Mouse (Mus musculus) embryo, embryonic 11 days (tissue): ENCODE measurements around the gene Dusp5.
"Not testable (repeated sequence)": the region's sequence is repeated elsewhere in the genome, so short reads cannot be mapped to it uniquely, and the experiment has no call there.

Experiments
- DNase-seq: peaks from one replicate; pipeline ENCODE4 v3.0.0-alpha.2; 2015

Gene Dusp5

DNA sequence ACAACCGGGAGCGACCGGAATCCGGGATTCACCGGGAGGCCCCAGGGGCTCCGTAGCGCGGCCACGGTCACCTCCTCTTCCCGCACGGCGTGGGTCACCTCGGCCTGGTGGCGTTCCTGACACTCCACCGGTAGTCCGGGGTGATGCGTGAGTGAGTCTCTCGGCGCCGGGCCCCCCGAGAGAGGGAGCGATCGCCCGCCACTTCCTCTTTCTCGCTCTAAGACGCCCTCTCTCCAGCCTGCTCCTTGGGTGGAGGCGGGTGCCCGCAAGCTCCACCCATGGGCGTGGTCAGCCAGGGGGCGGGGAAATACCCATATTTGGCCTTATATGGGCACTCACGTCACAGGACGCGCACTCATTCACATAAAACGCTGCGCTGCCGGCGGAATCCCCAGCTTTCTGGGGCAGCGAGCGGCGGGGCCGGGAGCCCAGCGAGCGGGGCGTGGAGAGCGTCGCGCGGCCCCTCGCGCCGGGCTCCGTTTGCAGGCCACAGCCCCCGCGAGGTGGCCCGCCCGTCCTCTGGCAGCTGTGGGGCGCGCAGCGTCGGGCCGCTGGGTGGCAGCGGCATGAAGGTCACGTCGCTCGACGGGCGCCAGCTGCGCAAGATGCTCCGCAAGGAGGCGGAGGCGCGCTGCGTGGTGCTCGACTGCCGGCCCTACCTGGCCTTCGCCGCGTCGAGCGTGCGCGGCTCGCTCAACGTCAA, at the start of gene Dusp5:
TSS of gene Dusp5 (plus strand) at position 358 of the 703 bp plus-strand sequence.
- DNase-seq: peak; percentile 97

DNA sequence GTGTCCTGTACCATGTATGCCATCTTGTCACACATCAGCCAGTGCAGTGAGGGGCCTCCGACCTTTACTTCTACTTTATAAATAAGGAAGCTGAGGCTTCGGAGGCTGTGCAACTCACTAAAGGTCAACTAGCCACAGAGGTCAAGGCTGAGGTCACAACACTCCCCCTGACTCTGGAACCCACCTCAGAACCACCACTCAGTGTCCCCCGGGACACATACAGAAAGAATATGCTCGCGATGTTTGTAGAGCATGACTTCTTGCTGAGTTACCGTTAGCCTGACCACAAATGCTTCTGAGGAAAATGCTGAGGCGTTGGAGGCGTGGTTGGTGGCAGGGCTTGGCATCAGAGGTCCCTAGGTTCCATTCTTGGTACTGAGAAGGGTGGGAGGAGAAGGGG, 49.3 kb upstream of the Dusp5 start:
- DNase-seq: no peak

GRCm38 (mm10) chr19:53482093-53482492, 46.8 kb upstream of the Dusp5 start:
- DNase-seq: no peak

DNA sequence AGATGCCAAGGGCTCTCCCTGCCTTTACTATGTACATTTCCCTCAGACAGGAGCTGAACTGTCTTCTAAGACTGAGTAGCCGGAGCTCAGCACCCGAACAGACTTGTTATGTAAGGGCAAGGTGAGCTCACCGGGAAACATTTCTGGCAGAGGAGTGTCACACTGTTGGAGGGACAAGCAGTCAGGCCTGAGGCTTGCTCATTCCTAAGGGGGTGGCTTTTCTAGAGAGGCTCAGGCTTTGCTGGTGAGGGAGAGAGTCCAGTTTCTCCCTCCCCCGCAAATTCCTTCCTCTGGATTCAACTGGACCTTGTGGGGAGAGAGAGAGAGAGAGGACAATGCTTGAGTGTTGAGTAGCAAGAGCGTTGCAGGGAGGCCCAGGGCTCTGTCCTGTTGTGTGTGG, 46.4 kb upstream of the Dusp5 start:
- no peak for DNase-seq

DNA sequence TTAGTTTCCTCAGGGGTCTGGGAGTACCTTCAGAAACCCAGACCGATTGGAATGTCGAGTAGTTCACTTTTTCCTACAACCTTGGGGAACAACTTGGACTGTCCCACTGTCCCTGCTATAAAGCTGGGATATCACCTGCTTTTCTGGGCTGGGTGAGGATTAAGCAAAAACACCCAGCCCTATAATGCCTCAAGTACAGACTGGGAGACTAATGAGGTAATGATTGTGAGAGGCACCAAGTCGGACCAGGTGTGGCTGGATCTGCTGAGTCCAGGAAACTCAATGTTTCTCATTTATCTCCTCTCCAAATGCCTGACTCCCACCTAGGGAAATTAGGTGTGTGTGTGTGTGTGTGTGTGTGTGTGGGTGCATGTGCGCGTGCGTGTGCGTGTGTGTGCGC, 44.9 kb upstream of the Dusp5 start:
- no peak for DNase-seq

- no peak for DNase-seq
Observed at GRCm38 (mm10) chr19:53484918-53485317, 44.0 kb upstream of the Dusp5 start.

DNA sequence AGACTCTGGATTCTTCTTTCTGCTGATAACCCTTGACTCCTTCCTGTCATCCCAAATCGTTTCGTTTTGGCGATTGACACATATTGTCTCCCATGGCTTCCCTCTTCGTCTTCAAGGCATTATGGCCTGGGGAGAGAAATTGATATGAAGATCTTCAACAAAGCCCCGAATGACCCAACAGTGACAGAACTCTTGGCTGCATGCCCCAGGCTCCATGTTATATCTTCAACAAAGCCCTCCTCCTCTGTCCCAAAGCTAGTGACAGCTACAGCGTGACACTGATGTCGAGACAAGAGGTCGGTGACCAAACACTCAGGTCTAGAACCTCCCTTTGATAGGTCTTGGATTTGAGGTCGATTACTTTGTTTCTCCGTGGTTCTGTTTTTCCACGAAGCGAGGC, 39.7 kb upstream of the Dusp5 start:
- no peak for DNase-seq

- DNase-seq: no peak
Observed at GRCm38 (mm10) chr19:53489910-53490309, 39.0 kb upstream of the Dusp5 start.

DNA sequence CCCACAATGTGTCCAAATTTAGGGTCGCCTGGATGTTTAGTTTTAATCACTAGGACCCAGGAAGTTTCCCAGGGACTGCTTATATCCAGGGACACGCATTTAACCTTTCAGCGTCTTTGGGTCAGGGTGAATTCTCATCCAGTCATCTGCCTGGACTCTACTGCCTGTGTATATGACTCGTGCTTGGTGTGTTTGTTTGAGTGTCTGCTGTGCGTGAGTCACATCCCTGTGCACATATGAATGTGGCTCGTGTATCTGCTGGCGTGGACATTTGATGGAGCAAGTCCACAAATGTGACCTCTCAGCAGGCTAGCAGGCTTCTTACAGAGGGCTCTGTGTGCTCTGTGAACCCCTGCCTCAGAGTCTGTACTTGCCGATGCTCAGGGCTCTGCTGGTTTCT, 38.0 kb upstream of the Dusp5 start:
- no peak for DNase-seq

DNA sequence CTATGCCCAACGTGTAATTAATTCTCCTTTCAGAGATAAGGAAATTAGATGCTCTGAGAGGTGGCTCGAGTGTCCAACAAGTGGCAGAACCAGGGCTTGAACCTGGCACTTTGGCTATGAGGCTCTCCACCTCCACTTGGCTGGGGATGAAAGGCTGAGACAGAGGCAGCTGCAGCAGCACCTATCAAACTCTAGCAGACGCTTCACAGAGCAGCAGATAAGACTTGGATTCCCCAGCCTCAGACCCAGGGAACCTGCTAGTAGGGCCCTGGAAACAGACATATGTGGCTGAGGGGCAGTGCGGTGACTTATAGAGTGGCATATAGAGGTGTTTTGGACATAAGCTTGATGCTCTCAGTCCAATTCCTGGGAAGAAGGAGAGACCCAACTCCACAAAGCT, 36.4 kb upstream of the Dusp5 start:
- DNase-seq: no peak

GRCm38 (mm10) chr19:53493866-53494265, 35.0 kb upstream of the Dusp5 start:
- DNase-seq: no peak

- DNase-seq: no peak
Observed at GRCm38 (mm10) chr19:53497910-53498309, 31.0 kb upstream of the Dusp5 start.

DNA sequence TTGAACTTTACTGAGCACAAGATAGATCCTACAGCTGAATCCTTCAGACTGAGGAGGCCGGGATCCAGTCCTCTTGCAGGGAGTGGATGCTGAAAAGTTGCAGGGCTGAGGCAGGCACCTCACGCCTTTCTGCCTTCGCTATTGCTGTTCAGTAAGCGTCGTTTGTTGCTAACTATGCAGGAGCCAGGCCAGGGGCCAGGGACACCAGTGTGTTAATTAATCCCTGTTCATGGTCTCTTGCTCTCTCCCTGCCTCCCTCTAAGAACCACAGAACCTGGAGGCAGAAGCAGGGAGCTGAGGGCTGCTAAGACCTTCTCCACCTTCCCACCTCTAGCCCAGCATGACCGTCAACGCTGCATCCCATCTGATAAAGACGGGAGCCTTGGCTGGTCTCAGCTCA, 29.9 kb upstream of the Dusp5 start:
- DNase-seq: no peak

- no peak for DNase-seq
Observed at GRCm38 (mm10) chr19:53499451-53499940, 29.4 kb upstream of the Dusp5 start.

- DNase-seq: no peak
Observed at GRCm38 (mm10) chr19:53500298-53501006, 28.5 kb upstream of the Dusp5 start.

DNA sequence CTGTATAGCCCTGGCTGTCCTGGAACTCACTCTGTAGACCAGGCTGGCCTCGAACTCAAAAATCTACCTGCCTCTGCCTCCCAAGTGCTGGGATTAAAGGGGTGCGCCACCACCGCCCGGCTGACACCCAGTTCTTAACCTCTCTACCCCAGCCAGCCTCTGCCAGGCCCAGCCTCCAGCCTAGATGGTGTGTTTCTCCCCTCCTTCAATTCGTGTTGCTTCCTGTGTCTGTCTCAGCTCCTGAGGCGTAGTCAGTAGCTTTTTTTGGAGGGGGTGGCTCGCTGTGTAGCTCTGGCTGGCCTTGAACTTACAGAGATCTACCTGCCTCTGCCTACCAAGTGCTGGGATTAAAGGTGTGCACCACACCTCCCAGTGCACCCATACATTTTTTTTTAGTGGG, 27.7 kb upstream of the Dusp5 start:
- DNase-seq: not testable (repeated sequence)

GRCm38 (mm10) chr19:53501765-53502164, 27.1 kb upstream of the Dusp5 start:
- DNase-seq: no peak

DNA sequence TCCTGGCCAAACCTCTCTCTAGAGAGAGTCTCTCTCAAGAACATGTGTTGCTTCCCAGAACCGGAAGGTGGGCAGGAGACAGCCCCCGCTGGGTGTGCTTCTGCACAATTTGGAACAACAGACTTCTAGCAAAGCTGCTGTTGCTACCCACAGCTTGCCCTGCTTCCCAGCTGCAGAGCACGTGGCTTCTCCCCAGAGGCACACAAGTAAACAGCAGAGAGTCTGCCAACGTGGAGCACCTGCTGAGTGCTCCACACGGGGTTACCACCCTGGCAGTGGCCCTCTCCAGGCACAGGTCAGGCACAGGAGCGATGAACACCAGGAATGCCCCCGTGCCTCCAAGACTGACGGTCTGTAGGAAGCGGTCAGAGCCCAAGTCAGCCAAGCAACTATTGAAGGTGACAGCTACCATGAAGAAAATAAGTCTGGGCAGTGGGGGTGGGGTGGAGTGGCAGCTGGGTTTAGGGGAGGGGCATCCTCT, 26.0 kb upstream of the Dusp5 start:
- no peak for DNase-seq

DNA sequence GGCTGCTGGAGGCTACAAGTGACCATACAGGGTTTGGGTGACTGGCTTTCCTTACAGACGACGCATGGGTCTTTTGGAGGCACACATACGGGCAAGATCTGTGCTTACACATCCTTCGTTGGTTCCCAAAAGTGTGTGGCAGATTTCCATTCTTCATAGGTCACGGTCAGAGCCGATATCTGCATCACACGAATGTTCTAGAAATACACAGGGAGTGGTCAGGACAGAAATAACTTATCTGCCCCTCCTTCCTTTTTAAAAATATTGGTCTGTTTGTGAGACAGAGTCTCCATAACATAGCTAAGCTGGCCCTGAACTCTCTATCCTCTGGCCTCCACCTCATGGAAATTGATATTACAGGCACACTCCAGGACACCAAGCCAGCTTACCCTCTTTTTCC, 24.7 kb upstream of the Dusp5 start:
- no peak for DNase-seq

DNA sequence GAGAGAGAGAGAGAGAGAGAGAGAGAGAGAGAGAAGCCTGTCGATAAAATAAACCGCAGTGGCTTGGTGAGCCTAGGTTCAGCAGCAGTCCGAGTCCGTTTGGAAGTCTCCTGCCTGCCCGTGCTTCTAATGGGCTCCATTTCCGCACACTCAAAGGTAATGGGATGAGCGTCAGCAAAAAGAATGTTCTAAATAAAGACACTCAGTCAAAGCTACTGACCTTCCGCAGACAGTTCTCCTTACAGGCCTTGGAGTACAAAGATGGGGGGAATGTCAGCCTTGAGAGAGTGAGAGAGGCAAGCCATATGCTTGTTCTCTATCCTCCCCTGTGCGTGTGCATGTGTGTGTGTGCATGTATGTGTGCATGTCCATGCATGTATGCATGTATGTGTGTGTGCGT, 23.2 kb upstream of the Dusp5 start:
- DNase-seq: no peak

DNA sequence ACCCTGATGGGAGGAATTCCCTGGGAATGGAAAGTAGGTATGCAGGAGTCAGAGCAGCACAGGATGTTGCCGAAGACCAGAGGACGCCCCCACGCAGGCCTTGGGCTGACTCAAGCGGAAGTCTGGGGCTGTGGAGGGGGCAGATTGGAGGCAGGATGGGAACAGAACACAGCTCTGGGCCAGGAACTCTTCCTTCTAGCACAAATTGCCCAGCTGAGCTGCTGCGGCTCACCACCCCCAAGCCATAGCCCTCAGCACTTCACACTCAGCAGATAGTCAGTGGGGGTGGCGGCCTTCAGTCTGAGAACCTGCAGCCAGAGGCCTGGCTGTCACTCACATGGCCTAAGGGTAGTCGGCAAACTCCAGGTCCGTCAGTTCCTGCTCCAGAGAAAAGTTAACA, 21.4 kb upstream of the Dusp5 start:
- DNase-seq: no peak

DNA sequence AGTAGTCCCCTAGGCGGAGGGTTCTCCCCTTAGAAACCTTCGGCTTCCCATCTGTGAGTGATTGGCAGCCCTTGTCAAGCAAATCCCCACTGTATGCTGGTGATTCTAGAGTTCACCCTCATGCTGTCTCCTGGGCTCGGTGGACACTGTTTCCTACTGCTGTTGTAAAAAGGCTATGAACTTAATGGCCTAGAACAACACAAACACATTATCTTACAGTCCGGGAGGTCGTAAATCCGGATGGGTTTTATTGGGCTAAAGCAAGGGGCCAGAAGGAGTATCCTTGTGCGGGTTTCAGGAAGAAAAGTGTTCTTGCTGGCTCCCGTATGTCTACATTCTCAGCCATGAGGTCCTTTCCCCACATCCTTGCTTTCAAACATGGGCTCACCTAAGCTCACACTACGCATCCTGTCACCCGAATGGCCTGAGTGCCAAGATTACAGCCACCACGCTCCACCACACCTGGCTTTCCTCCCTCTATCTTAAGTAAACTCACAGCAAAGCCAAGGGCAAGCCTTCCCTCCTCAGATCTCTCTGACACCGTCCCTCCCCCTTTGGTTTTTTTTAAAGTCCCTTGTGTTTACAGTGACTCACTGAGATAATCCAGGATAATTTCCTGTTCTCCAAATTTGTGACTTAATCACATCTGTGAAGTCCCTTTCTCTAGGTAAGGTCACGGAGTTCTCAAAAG, 17.5 kb upstream of the Dusp5 start:
- no peak for DNase-seq

DNA sequence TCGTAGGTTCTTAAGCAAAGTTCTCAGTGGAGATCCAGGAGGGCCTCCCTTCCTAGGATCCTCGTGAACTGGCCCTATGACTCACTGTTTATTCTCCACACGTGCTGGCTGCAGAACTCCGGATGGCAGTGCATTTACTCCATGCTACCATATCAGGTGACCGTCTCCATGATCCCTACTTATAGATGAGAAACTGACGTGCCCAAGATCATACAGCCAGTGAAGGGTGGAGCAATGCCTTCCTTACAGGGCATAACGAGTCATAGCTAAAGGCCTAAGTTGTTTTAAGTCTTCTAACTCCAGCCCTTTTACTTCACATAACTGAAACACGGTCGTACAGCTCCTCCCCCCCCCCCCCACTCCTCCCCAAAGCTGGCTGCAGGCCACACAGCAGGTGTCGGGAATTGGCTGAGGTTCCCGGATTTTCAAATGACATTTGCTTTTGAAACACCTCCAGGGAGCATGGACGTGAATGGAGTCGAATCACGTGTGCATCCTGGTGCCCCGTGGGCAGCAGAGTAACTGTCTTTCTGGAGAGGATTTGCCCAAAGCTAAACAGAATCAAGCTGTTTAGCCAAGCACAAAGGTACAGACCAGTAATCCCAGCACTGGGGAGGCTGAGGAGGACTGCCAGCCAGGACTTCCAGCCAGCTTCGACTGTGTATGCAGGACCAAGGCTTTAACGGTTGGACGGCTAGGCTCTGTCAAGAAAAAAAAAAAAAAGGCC, 11.4 kb upstream of the Dusp5 start:
- no peak for DNase-seq
